Mouse (Mus musculus) forebrain, embryonic 10.5 days (tissue): ENCODE results near the gene Cdh12. TPM values are rescaled to one million over a fixed set of nuclear protein-coding genes. Genes with fewer than 3 reads are reported as not detected.
"Not testable (repeated sequence)": the region's sequence is repeated elsewhere in the genome, so short reads cannot be mapped to it uniquely, and the experiment has no call there.

Experiments
- DNase-seq: peaks from one replicate; pipeline ENCODE4 v3.0.0-alpha.2; 2017; ENCODE audit warnings: low spot score; ENCODE audit errors: extremely low spot score
- H3K27ac ChIP-seq: fragments of 300-500 bp; sonication (generic); 2 replicates; pipeline ENCODE4 v1.5.1; 2016; ENCODE audit warnings: mild to moderate bottlenecking
- H3K27me3 ChIP-seq: fragments of 300-500 bp; sonication (generic); 2 replicates; pipeline ENCODE4 v1.6.1; 2016; ENCODE audit warnings: mild to moderate bottlenecking; ENCODE audit not compliant: poor library complexity, severe bottlenecking
- H3K36me3 ChIP-seq: fragments of 300-500 bp; sonication (generic); replicated peaks from 2 replicates; pipeline ENCODE4 v1.6.1; 2016; ENCODE audit warnings: mild to moderate bottlenecking, moderate library complexity
- H3K4me1 ChIP-seq: fragments of 300-500 bp; sonication (generic); 2 replicates; pipeline ENCODE4 v1.6.1; 2016
- H3K4me3 ChIP-seq: fragments of 300-500 bp; sonication (generic); 2 replicates; pipeline ENCODE4 v1.5.1; 2016; ENCODE audit warnings: mild to moderate bottlenecking, moderate library complexity
- H3K9me3 ChIP-seq: fragments of 300-500 bp; sonication (generic); 2 replicates; pipeline ENCODE4 v1.6.1; 2016; ENCODE audit warnings: mild to moderate bottlenecking, moderate library complexity
- WGBS: fragments of 180-500 bp; shearing (Covaris S2); methylation state at CpG from one replicate; pipeline ENCODE4 v1.1.7; 2016; 5-methylcytosine and 5-hydroxymethylcytosine counted together
- polyA plus RNA-seq: library from polyadenylated mRNA; unstranded; fragments of >200 nt; fragmentation: Nextera tagmentation; extraction: Ambion mirVana; gene quantifications from 2 replicates; pipeline ENCODE4 v1.2.1, GENCODE M21; 2016

Cdh12 gene
- polyA plus RNA-seq: 0.05 and 0.24 TPM in 2 replicates

DNA sequence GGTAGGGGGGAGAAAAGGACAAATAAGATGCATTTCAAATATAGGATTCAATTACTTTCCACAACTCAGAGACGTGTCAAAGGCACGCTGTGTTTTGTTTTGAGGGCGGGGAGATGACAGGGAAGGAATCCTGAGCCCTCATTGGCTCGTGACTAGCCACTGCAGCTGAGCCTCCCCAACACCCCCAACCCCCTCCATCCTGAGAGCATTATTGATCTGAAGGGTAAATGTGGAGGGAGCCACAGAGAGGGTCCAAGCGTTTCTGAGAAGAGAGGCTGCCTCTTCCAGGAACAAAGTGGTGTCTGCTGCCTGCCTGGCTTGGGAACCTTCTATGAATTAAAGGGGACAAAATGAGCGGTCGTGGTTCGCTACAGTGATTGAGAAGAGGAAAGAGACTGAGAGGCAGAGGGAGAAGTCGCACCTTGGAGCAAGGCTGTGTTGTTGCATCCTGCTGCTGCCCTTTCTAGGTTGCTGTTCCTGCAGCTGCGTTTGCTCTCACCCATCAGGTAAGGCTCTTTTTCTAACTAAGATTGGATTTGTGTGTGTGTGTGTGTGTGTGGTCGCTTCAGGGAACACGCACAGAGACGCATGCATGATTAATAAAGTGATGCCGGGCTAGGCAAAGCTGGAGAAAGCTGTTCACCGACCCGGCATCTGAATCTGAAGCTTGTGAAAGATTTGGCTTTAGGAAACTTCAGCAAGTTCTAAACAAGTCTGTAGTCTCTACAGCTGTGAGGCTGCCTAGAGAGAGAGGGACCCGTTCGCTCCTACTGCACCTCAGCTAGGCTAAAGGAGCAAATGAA lies at the start of gene Cdh12:
TSS of gene Cdh12 (plus strand) at position 405 of the 803 bp plus-strand sequence.
- no peak within 1 kb of the TSS for H3K27ac ChIP-seq
- H3K4me1 ChIP-seq: peaks cover 16% of the 10 kb centered on the region
- 4% methylated on average over 18 of the region's 18 CpGs for WGBS
- peak; percentile 26 for DNase-seq
- H3K4me3 ChIP-seq: peak within 1 kb of the TSS; percentile 55
- H3K27me3 ChIP-seq: no peaks in the 10 kb centered on the region
- H3K9me3 ChIP-seq: no peaks in the 10 kb centered on the region
- H3K36me3 ChIP-seq: no peaks in the 10 kb centered on the region

GRCm38 (mm10) chr15:20403596-20403995 lies 45.5 kb upstream of the Cdh12 start:
- WGBS: 66% methylated on average over 3 of the region's 3 CpGs
- Histone ChIP-seq H3K36me3 (no peaks in the 10 kb centered on the region), H3K4me3 (no peak overlapping the region), H3K9me3 (no peaks in the 10 kb centered on the region), H3K27me3 (no peaks in the 10 kb centered on the region), H3K4me1 (no peaks in the 10 kb centered on the region), H3K27ac (no peak overlapping the region)
- DNase-seq: no peak

- 100% methylated on average over 1 of the region's 1 CpGs for WGBS
- H3K4me1 ChIP-seq: no peaks in the 10 kb centered on the region
- no peak overlapping the region for H3K4me3 ChIP-seq
- no peaks in the 10 kb centered on the region for H3K36me3 ChIP-seq
- no peaks in the 10 kb centered on the region for H3K9me3 ChIP-seq
- H3K27me3 ChIP-seq: no peaks in the 10 kb centered on the region
- no peak overlapping the region for H3K27ac ChIP-seq
- no peak for DNase-seq
Measured at GRCm38 (mm10) chr15:20413397-20413796, 35.7 kb upstream of the Cdh12 start.

DNA sequence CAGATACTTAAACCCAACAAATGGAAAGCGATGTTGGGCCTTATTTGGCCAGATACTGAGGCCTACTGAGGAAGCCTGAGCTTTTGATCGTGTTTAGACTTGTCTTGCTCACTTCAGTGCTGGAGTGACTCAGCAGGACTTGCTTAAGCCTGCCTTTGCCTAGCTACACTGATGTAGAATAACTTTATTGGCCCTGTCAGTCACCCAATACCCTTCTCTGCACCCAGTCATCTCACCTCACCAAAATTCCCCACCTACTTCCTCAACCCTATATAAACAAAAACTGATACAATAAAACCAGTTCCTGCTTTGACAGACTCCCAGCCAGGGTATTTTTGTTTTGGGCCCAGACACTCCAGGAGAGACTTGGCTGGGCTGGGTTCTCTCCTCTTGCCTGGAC lies 12.7 kb upstream of the Cdh12 start:
- no peaks in the 10 kb centered on the region for H3K36me3 ChIP-seq
- H3K27me3 ChIP-seq: no peaks in the 10 kb centered on the region
- no peaks in the 10 kb centered on the region for H3K9me3 ChIP-seq
- WGBS: 61% methylated on average over 2 of the region's 2 CpGs
- H3K4me1 ChIP-seq: no peaks in the 10 kb centered on the region
- no peak overlapping the region for H3K4me3 ChIP-seq
- H3K27ac ChIP-seq: no peak overlapping the region
- DNase-seq: no peak

DNA sequence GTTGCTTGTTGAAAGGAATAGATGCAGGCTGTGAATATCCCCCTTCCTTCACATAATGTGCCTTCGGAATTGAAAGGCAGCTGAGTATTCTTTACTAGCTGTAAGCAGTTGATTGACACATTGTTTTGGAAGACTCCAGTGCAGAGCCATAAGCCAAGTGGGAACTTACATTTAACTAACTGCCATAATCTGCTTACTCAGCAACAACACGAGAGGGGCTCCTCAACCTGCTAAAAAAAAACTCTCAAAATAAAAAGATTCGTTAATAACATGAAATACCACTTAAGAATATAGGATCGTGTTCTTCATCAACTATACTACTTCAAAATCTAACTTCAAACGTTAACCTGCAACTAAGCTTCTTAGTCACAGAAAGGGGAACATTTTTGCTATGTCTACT lies 1.5 kb downstream of the Cdh12 start:
- no peaks in the 10 kb centered on the region for H3K9me3 ChIP-seq

GRCm38 (mm10) chr15:20458508-20458907 lies 9.4 kb downstream of the Cdh12 start:
- H3K36me3 ChIP-seq: no peaks in the 10 kb centered on the region
- no peaks in the 10 kb centered on the region for H3K9me3 ChIP-seq
- no peak for DNase-seq
- no peak overlapping the region for H3K4me3 ChIP-seq
- no peaks in the 10 kb centered on the region; the same call in 1 of the 2 replicates for H3K27me3 ChIP-seq
- H3K4me1 ChIP-seq: peaks cover 4% of the 10 kb centered on the region
- WGBS: 29% methylated on average over 3 of the region's 3 CpGs
- H3K27ac ChIP-seq: no peak overlapping the region

More for the DNA sequence above, 1.5 kb downstream of the Cdh12 start:
- WGBS: 51% methylated on average over 5 of the region's 5 CpGs
- Histone ChIP-seq H3K27ac (no peak overlapping the region), H3K36me3 (no peaks in the 10 kb centered on the region), H3K4me3 (no peak overlapping the region), H3K4me1 (peaks cover 16% of the 10 kb centered on the region), H3K27me3 (no peaks in the 10 kb centered on the region)
- no peak for DNase-seq

DNA sequence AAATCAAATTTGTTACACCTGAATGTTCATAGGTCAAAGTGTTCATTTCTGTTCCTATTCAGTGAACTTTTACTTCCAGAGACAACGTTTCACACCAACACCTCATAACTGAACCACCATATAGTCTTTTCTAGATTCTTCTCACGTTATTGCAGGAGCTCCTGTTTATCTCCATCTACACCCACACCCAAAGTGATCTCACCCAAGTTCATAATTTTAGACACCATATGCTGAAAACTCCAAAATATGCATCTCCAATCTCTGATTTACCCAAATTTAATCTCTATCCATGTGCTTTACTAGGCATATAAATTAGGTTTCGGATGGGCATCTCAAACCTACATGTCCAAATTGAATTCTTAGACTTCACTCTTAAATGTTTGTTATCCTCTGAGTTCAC lies 13.4 kb downstream of the Cdh12 start:
- Histone ChIP-seq H3K4me3 (no peak overlapping the region), H3K4me1 (peaks cover 4% of the 10 kb centered on the region), H3K27me3 (no peaks in the 10 kb centered on the region; the same call in 1 of the 2 replicates), H3K27ac (no peak overlapping the region), H3K9me3 (no peaks in the 10 kb centered on the region), H3K36me3 (no peaks in the 10 kb centered on the region)
- DNase-seq: no peak
- WGBS: 92% methylated on average over 3 of the region's 3 CpGs

DNA sequence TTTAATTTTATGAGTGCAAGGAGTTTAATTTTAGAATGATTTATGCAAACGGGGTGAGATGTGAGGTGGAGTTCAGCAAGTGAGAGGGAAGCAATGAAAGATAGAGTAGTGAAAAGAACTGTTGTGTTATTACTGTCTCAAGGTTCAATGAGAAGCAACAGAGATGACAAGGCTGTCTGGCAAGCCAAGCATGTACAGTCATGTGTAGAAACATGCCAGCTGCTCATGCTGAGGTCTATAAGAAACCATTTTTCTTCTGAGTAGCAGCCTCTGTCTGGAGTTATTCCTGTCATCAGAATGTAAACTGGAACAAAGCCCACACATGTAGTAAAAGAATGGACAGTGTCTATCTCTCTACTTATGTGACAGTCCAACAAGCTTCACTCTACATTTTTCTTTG lies 14.5 kb downstream of the Cdh12 start:
- no peak overlapping the region for H3K4me3 ChIP-seq
- no peaks in the 10 kb centered on the region for H3K36me3 ChIP-seq
- no peaks in the 10 kb centered on the region; the same call in 1 of the 2 replicates for H3K27me3 ChIP-seq
- no peak for DNase-seq
- peaks cover 4% of the 10 kb centered on the region for H3K4me1 ChIP-seq
- WGBS: 85% methylated on average over 1 of the region's 1 CpGs
- no peaks in the 10 kb centered on the region for H3K9me3 ChIP-seq
- H3K27ac ChIP-seq: no peak overlapping the region

DNA sequence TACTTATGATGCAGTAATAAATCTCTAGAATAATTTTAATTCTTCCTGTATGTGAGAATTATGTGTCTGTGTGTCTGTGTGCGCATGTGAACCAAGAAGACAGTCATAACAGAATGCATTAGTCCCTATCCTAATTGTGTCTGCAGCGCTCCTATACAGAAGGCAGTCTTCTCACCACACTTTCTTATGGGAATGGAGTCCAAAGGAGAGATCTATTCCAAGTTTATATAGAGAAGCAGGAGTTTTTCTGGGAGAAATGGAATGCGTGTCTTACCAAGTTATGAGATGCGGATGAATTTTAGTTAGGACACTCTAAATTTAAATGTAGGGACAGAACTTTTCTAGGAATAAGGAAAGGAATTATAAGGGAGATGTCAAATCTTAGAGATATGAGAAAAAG lies 101.9 kb downstream of the Cdh12 start:
- DNase-seq: no peak
- WGBS: 93% methylated on average over 4 of the region's 4 CpGs
- Histone ChIP-seq H3K27ac (no peak overlapping the region), H3K9me3 (no peaks in the 10 kb centered on the region), H3K4me3 (no peak overlapping the region), H3K27me3 (no peaks in the 10 kb centered on the region), H3K4me1 (peaks cover 6% of the 10 kb centered on the region; the same call in 1 of the 2 replicates), H3K36me3 (no peaks in the 10 kb centered on the region)

- Histone ChIP-seq H3K27me3 (no peaks in the 10 kb centered on the region), H3K27ac (no peak overlapping the region), H3K4me1 (no peaks in the 10 kb centered on the region), H3K9me3 (no peaks in the 10 kb centered on the region), H3K36me3 (no peaks in the 10 kb centered on the region), H3K4me3 (no peak overlapping the region)
- no peak for DNase-seq
- WGBS: 82% methylated on average over 4 of the region's 4 CpGs
Measured at GRCm38 (mm10) chr15:20571012-20571411, 121.9 kb downstream of the Cdh12 start.

DNA sequence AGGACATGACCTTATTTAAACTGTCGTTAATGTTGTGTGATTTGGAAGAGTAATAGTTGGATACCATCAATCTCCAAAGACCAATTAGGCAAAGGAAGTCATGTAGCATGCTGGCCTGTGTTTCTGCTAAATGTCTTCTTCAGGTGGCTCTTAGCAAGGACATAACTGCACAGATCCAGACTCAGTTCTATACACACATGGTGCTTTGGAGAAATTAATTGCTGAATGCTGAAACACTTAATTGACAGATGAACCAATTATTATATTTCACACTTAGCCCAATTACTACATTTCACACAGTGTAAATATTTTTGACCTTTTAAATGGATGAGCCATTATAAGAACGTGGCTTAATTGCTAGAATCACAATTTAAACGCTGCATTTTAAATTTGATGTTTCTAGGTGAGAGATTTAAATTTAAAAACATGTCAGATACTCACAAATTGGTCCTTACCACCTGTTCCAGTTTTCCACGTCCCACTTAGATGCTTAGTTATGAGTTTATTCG lies 133.6 kb downstream of the Cdh12 start:
- 79% methylated on average over 5 of the region's 5 CpGs for WGBS
- no peaks in the 10 kb centered on the region for H3K27me3 ChIP-seq
- H3K9me3 ChIP-seq: no peaks in the 10 kb centered on the region
- H3K27ac ChIP-seq: no peak overlapping the region
- no peaks in the 10 kb centered on the region for H3K36me3 ChIP-seq
- H3K4me1 ChIP-seq: no peaks in the 10 kb centered on the region
- H3K4me3 ChIP-seq: no peak overlapping the region
- DNase-seq: no peak

DNA sequence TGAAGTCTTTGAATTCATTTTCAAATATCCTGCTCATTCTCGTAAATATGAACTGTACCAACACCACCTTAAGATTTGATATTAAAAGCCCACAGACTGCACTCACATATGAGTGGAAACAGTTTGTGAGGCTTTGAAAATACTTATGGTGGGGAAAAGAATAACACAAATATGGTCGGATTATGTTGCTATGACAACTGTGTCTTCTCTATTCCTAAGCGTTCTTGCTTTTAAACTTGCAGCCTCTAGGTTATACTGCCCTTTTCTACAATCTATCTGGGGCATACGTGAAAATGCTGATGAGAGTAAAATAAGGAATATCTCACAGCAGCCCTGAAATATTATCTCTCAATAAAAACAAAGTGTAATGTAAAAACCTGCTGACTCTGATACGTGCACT lies 142.5 kb downstream of the Cdh12 start:
- 84% methylated on average over 5 of the region's 5 CpGs for WGBS
- Histone ChIP-seq H3K27ac (no peak overlapping the region), H3K27me3 (no peaks in the 10 kb centered on the region), H3K4me1 (no peaks in the 10 kb centered on the region), H3K36me3 (no peaks in the 10 kb centered on the region), H3K4me3 (no peak overlapping the region), H3K9me3 (no peaks in the 10 kb centered on the region)
- no peak for DNase-seq

DNA sequence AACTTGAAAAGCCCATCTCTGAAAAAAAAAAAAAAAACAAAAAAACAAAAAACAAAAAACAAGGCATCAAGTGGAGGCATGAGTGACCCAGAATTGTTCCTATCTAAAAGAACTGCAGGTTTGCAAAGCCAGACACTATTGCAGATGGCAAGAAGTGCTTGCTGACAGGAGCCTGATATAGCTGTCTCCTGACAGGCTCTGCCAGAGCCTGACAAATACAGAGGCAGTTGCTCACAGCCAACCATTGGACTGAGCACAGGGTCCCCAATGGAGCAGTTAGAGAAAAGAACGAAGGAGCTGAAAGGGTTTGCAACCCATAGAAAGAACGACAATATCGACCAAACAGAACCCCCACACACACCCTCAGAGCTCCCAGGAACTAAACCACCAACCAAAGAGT lies 156.7 kb downstream of the Cdh12 start:
- not testable (repeated sequence) for H3K9me3 ChIP-seq, H3K36me3 ChIP-seq, H3K4me1 ChIP-seq, H3K27me3 ChIP-seq, H3K27ac ChIP-seq, DNase-seq, H3K4me3 ChIP-seq
- 83% methylated on average over 3 of the region's 3 CpGs for WGBS
